Mouse (Mus musculus): ENCODE data around the gene Kctd20.

- TF ChIP-seq CTCF (IDR thresholded peaks at IDR 0.05) = peak; percentile 80
- TF ChIP-seq POLR2A (IDR thresholded peaks at IDR 0.05; ENCODE audit: insufficient read depth, low read depth, low read length) = no peak
- TF ChIP-seq EP300 (IDR thresholded peaks at IDR 0.05; ENCODE audit: insufficient read depth, low read depth, low read length) = no peak
These were observed 63.9 kb downstream of the Kctd20 start for GRCm38 (mm10) chr17:29015638-29016037.
